Mouse (Mus musculus) kidney, postnatal 10 days (tissue): Measurements from ENCODE around the gene Usp32.
A peak's percentile ranks its signal among the peaks of the same experiment; 100 is the strongest.

ENCODE experiments used
- DNase-seq: peaks from one replicate; pipeline ENCODE4 v3.0.0; 2021; ENCODE audit warnings: mixed read lengths

Usp32 gene

DNA sequence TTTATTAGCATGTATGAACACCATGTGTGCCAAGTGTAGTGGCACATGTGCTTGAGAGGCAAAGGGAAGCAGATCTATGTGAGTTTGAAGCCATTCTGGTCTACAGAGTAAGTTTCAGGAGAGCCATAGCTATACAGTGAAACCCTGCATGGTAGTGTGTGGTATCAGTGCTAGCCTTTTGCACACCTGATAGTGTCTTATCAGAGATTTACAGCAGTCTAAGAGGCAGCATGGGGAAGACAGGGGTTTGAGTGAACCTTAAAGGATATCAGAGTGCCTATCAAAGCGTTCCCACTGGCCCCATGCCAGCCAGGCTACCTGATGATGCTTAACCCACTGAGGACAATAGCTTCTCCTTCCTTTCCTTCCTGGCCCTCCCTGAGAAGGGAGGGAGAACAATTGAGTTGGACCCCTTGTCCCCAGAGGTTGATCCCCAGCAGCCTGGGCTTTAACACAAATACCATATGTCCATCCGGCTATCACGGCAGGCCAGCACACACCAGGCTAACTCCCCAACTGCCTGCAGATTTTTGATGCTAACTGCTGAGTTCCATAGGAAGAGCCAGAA is 162.5 kb downstream of the Usp32 start:
- no peak for DNase-seq

DNA sequence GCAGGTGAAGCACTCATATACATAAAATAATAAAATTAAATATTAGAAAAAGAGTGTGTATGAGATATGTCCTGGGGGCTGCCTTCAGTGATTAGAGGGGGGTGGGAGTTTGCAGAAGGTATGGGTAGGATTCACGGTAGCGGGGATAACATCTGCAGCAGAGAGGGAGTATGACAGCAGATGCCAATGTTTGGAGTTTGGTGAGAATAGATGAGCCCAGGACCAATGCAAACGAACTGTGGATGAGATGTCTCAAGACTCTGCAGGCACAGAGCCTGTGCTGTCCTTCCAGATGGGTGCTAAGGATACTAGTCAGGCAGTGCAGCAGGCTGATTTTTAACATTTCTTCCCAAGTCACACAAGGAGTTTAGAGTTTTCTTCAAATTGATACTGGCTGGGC is 163.3 kb downstream of the Usp32 start:
- no peak for DNase-seq

DNA sequence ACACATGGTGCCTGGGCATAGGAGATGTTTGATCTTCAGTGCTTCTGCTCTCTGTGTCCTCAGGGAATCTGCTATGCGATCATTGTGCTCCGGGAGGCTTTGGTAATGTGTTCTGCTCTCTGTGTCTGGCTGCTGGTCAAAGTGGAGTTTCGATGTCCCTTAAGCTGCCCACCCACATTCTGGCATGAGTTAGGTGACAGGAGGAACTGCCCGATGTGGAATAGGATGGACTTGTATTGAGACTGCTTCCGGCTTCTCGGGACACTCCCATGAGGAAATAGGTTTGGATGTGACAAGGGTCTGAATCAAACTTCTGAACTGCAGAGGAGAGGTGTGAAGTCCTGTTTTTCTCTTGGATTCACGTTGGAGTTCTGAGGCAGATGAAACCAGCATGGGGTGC is 165.4 kb downstream of the Usp32 start:
- no peak for DNase-seq

DNA sequence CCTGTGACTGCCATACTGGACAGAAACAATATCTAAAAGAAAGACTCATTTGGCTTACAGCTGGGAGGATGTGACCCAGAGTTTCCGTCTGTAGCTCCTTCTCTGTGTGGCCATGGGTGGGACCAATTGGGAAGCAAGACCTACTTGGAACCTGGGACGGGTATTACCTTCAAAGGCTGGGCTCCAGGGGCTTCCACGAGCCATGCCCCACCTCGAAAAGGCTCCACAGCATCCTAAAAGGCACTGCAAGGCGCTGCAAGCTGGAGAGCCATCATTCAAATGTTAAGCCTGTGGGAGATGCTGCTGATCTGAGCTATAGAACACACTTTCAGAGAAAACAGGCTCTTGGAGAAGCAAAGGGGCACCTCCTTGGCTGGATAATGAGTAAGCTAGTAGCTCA is 166.3 kb downstream of the Usp32 start:
- no peak for DNase-seq

DNA sequence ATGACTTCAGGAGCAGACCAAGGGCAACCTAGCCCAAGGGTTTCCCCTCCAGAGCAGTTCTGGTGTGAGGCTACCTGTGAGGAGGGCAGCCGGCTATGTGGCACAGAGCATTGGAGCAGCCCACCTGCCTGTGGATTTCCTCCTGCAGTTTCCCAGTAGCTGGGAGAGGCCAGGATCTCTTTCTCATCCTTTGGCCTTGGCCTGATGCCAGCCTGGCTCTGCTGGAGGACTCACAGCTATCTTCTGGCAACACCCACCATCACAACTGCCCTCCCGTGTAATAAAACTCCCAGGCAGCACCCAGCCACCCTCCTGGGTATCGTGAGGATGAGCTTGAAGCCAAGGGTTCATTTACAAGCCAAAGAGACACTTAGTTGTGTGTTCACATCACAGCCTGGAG is 167.9 kb downstream of the Usp32 start:
- DNase-seq, result peak; percentile 65

DNA sequence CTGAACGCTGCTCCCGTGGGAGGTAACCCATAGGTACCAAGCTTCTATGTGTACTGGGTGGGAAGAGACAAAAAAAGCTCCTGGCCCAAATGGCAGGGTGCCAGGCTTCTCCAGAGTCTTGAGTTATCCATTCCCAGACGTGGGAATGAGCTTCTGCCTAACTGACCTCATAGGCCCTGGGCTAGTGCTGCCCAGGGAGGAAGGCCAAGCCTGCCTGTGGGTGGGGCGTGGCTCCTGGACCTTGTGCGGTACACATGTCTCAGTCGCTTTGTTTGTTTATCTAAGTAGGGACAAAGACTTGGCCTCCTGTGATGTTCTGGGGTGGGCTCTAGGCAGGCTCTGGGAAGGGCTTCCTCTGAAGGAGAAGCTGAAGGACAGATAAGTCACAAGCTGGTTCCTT is 171.2 kb downstream of the Usp32 start:
- DNase-seq, result peak; percentile 74

DNA sequence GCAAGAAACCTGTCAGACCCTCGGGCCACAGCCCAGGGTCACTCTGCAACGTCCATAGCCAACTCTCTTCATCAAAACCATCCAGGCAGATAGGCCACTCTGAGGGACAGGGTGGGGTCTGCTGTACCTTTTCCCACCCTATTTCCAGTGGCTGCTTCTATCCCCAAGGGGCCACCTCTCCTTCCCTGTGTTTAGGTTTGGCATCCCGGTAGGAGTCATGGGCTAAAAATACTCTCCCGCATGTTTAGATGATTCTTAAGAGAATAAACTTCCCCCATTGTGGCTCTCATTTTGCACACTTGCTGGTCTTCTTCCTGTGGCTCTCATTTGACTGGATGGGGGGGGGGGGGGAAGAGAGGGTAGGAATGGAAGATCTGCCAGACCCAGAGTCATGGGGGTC is 171.7 kb downstream of the Usp32 start:
- no peak for DNase-seq

DNA sequence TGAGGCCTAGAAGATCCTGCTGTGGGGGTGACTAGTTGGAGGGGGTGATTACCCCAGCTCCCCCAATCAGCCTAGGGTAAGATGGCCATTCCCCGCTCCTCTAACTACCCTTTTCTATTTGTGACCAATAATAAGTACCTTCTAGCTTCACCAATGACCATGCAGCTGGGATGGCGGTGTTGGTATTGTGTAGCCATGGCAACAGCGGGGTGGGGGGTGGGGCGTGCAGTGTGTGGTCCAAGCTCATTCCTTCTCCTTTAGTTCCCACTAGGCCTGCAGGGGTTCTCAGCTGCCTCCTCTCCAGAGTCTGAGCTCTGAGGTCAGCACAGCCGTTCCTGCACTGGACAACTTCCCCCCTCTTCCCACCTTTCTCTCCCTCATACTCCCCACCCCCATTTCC is 172.8 kb downstream of the Usp32 start:
- no peak for DNase-seq

DNA sequence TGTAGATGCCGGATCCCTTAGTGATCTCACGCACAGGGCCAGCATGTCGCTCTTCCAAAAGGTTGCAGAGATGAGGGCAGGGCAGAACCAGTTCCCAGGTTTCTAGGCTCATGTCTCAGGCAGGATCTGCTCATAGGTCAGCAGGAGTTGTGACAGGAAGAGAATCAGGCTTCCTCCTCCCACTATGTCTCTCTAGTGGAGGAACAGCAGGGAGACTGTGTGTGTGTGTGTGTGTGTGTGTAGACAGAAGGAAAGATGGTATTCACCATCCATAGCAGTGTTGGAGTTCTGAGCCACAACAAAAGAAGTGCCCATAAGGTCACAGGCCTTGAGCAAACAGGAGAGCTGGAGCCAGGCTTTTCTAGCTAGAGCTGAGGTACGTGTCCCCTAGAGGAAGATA is 173.3 kb downstream of the Usp32 start:
- DNase-seq, result no peak

DNA sequence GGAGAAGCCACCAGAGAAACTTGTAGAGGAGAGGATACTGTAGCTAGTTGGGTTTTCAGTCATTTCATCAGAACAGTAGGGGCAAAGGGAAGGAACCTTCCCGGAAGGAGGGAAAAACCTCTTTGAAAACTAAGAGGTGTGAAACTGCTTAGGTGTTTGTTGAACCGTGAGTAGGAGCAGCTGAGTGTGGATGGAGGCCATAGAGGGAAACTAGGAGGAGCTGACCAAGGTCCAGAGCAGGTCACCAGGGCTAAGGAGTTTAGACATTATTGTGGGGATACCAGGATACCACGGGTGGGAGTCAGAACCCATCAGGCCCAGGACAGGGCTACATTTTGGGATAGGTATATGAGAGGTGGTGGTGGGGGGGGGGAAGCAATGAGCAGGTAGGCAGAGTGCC is 176.4 kb downstream of the Usp32 start:
- no peak for DNase-seq

DNA sequence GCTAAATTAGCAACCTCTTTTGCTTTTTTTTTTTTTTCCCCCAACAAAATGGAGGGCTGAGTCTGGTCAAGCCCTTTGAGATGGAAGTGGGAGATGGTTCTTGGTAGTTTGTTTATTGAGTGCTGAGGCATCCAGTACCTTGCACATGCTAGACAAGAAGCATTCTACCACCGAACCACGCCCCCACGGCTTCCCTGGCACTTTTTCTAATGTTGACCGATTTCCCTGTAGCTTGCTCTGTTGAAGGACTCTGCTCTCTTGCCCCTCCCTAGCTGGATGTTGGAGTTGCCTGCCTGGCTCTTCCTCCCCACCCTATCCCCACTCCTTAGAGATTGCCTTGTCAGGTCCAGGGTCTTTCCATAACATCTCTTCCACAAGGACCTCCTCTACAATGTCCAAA is 177.4 kb downstream of the Usp32 start:
- no peak for DNase-seq

DNA sequence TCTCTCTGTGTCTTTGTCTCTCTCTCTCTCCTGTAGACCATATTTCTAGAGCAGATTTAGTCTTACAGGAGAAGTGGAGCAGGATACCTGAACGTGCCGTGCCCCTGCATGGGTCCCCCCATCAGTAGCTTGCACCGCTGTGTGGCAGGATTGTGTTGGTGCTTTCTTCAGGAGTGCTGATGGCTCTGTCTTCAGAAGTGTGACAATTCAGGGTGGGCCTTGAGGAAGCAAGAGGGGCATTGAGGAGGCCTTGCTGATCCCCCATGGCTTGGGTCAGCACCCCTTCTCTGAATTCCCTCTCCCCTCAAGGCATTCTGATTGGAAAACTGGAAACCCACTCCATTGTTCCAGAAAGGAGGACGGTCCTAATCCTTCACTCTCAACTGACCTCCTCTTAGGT is 178.4 kb downstream of the Usp32 start:
- no peak for DNase-seq

DNA sequence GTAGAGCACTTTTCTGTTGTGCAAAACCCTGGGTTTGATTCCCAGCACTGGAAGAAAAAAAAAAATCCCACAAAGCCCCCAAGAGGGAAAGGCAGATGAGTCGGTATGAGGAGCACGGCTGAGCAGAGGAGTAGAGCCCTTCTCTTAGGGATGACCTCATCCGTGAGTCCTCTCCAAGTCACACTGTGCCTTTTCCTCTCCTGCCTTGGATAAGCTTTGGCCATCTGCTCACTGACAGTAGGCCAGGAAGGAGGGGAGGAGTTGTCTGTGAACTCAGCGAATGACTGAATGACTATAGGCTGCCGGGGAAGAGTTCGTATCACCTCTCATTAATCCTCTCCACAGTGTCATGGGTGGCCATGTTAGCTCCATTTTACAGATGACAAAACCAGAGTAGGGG is 179.2 kb downstream of the Usp32 start:
- DNase-seq, result no peak

DNA sequence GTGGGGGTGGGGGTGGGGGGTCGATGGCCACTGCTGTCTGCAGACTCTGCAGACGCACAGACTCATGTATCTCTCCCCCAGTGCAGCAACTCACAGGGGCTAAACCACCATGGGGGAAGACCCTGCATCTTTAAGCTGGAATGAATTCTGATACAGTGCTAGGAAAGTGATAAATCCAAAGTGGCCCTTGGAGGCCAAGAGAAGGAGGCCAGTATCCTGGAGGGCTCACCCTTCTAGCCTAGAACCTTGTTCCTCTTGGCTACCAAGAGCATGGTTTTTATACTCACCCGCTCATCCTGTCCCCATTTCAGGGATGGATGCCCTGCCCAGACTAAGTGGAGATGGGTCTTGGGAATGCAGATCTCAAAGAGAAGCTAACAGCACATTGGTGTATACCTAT is 179.7 kb downstream of the Usp32 start:
- DNase-seq, result no peak

DNA sequence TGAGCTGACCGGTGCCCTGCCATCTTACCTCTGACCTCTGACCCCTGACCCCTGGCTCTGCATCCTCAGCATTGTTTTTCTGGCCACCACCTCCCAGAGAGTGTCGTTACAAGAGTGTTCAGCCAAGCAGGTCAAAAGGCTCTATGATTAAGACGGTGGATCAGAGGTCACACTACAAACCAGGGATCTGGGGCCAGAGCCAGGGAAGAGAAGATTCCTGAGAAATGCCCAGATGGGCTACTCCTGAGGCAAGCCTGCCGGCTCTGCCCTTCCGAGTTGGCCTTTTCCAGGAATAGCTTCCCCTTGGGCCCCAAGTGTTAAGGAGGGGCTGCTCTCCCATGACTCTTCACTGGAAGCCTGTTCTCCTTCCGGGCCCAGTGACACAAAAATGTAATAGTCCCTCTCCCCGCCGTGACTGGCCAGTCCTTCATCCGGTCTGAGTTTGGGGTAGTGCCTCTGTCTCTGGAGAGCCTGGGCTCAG is 180.2 kb downstream of the Usp32 start:
- DNase-seq, result peak; percentile 65

DNA sequence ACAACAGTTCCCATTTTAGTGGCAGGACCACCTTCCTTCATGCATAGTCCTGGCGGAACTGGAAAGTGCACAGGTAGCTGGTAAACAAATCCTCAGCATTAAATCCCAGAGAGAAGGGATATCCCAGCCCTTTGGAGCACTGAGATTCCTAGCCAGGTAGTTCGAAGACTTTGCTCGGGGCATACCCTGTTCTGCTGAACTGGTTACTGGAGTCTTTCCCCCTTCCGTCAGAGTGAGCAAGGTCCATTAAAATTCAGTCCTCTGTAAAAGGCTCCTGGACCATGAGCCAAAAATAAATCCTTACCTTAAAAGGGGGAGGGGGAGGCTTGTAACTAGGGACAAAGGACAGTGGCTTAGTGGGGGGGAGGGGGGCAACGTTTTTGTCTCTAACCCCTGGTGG is 180.8 kb downstream of the Usp32 start:
- peak; percentile 17 for DNase-seq

DNA sequence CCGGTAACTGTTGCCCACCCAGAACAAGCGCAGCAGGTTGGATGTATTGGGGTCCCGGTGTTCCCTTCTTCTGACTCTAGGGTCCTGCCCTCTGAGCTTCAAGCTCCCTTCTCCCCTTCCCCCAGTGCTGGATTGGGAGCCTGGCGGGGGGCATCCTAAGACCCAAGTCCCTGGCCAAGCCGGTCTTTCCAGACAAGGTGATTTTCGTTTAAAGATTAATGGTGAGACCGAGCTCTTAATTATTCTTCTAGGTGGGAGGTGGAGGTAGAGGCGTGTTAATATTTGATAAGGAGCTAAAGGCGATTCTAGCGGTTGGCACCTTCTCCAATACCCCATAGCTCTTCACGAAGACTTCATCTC is 181.7 kb downstream of the Usp32 start:
- peak; percentile 38 for DNase-seq

DNA sequence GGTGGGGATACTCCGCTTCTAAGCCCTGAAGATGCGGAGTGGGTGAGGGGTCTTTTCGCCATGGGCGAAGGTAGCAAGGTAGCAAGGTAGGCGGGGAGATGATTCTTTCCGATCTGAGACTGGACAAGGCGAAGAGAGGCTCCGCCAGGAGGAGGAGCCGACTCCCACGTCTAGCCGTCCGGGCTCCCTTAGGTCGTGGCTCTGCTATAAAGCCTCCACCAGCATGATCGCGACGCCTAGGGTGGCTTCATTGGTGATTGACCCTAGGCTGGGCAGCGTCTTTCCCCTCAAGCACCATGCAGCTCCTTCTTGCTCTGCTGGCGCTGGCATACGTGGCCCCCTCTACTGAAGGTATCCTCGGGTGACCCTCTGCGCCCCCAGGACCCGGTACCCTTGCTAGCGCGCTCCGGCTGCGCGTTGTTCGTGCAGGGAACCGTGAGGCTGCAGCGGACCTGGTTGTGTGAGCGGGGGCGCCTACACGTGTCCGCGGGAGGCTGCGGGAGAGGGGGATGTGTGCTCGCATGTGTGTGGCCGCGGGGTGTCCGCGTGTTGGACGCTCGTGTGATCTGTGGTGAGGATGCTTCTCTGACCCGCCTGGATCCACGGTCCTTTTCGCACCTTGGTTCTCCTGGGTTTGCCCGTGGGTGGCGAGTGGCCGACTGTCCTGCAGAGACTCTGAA is 182.2 kb downstream of the Usp32 start, which contains the start of gene Car4:
Gene Car4, plus strand, starts transcription at position 196 of the 680 bp plus-strand sequence.
- DNase-seq, result peak; percentile 31

DNA sequence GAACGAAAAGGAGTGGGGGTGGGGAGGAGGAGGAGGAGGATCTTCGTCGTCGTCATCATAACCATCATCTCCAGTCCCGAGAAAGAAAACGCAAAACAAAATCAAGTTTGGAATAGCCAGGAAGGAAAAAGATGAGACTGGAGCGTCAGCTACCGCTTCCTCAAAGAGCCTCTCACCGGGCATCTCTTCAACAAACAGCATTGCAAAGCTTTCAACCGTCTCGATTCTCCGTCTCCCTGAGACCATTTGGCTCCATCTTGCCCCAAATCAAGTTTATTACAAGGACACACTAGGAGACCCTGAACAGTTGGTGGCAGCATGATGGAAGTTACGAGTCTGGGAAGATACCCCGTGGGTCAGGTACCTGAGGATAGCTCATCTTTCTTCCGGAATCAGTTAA is 182.8 kb downstream of the Usp32 start:
- no peak for DNase-seq

DNA sequence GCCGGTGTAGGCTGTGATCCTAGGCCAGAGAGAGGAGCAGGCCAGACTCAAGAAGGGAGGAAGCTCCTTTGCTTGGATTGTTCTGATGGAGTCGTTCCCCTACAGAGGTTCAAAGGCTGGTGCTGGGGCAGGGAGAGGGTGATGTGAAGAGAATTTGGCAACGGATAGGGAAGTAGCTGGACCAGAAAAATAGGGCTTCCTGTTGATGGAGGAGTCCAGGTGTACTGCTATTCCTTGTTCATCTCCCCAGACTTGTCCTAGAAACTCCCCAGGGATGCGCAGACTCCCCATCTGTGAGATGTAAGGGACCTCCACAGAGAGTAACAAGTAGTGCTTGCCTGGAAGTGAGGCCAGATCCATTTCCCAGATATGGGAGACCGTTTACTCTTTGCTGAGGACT is 183.6 kb downstream of the Usp32 start:
- DNase-seq, result no peak

DNA sequence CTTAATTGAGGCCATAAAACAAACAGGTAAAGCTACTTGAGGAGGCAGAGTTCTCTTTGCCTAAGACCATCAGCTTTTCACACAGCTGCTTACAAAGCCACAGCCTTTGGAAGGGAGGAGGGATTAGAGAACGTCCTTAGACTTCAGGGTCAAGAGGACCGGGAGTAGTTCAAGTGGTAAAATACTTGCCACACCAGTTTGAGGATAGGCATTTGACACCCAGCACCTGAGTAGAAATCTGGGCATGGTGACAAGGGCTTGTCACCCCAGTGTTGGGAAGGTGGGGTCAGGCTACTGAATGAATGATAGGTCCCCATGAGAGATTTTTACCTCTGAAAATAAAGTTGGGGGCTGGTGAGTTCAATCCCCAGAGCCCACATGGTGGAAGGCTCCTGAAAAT is 187.3 kb downstream of the Usp32 start:
- DNase-seq, result no peak

DNA sequence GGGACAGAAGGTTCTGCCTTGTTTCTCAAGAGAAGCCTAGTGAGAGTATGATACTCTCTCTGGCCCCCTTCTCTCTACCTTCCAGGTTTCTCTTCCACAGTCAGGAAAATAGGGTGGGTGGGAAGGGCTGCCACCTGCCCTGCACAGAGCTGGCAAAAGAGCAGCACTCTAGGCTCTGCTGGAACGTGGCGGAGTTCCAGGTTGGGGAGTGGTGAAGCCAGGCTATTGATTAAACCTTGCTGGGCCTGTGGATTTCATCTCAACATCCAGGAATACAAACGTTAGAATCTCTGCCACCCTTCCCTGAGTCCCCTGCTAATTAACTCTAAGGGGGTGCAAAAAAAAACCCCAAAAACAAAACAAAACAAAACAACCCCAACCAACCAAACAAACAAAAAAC is 191.4 kb downstream of the Usp32 start:
- DNase-seq, result peak; percentile 64

DNA sequence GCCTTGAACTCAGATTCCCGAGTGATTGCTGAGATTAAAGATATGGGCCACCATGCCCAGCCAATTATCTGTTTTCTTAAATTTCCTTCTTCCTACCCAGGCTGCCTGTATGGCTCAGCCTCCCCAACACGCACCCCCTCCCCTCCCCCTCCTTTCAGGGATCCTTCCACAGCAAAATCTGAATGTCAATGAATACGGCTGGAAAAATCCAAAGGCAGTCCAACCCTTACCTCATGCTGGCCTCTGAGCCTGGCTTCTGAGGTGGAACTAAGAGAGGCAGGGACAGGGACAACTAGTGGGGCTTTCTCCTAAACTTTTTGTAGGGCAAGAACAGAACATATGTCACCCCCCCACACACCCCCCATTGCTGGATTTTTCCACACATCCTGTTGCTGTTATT is 191.8 kb downstream of the Usp32 start:
- no peak for DNase-seq

DNA sequence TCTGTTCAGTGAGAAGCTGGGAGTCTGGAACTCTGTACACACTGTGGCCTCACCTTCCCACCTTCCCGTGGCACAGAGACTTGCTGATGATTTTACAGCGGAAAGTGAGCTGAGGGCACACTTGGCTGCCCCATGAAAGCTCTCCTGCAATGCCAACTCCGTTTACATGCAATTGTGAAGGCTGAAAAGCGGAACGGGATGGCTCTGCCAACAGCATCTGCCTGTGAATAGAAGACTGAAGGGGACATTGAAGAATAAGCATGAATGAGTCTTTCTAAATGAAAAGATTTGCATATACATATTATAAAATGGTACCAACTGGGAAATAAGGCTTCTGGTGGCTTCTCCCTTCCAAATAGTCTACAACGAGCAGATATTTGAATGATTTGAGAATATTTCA is 192.8 kb downstream of the Usp32 start:
- DNase-seq, result no peak

DNA sequence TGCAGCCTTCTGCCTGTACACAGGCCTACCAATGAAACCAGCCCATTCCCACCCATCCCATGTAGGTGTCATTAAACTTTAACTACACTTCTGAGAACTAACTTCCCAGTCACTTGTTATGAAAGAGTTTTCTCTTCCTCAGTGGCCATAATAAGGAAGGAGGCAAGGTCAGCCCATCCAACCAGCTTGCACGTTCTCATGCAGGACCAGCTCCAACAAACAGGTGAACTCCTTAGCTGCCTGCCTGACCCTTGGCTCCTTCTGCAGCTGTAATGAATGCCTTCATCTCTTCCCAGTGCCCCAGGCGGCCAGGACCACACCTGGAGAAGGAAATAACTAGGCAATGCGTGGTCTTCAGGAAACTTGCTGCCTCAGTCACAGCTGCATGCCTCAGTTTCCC is 194.1 kb downstream of the Usp32 start:
- DNase-seq, result no peak
